Comparison of ENCODE assay signal across 8 mouse cellular contexts in the genomic region with DNA sequence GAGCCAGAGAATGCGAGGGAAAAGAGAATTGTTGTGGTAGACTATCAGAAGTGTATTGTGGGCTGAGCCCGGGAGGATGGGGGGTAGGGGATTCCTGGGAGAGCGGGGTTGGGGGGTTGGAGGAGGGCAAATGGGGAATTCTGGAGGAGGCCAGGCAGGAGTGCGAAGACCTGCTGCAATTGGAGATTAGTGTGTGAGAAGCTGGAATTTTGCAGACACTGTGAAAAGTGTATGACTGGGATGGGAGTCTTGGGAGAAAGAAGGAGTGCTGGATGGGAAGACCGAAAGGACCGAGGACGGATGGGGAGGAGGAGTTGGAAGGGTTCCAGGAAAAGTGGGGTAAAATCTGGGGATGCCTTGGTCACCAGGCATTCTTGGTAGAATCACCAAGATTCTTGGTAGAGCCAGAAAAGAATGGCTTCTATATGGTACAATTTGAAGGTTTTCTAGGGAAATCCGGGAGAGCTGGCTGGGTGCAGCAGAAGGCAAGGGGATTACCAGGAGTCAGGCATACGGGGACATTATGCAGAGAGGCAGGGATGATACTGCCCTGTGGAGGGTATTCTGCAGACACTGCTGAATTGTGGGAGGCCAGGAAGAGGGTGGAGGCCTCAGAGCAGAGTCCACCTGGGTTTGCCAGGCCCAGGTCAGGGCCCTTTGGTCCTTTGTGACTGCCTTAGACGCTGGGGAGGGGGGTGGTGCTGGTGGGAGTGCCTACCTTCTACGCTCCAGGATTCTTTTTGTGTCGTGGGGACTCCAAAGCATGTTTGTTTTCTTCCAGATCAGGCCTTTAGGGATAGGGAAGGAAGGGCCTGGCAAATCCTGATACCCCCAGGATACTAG. TPM values are rescaled to one million over a fixed set of nuclear protein-coding genes. Genes with fewer than 3 reads are reported as not detected.
DNase-seq lines count a peak whose midpoint lies in the region; ATAC-seq and TF ChIP-seq lines count a peak whose summit lies in the region.

No protein-coding gene starts in this region.

- H3K36me3 ChIP-seq in lung, postnatal 0 days (ENCODE audit: insufficient read depth, low read length): no peaks in the 10 kb centered on the region
- H3K36me3 ChIP-seq in heart, postnatal 0 days (replicated peaks; ENCODE audit: control insufficient read depth, insufficient read depth, low read length): no peaks in the 10 kb centered on the region
- H3K36me3 ChIP-seq in limb, embryonic 12.5 days: peaks cover 26% of the 10 kb centered on the region

- TF ChIP-seq EP300 in lung, postnatal 0 days (IDR thresholded peaks at IDR 0.05): no peak
- TF ChIP-seq EP300 in heart, postnatal 0 days (IDR thresholded peaks at IDR 0.05; ENCODE audit: low read depth): no peak

- H3K4me1 ChIP-seq in lung, postnatal 0 days (ENCODE audit: insufficient read depth, low read depth, low read length): no peaks in the 10 kb centered on the region
- no peaks in the 10 kb centered on the region for H3K4me1 ChIP-seq in lung, adult 2 months (ENCODE audit: control insufficient read depth, insufficient read depth, low read length)
- H3K4me1 ChIP-seq in heart, postnatal 0 days (ENCODE audit: control insufficient read depth, insufficient read depth): peaks cover 4% of the 10 kb centered on the region
- peaks cover 48% of the 10 kb centered on the region for H3K4me1 ChIP-seq in limb, embryonic 12.5 days (replicated peaks)

- H3K4me2 ChIP-seq in lung, postnatal 0 days (replicated peaks; ENCODE audit: low read depth, low read length): peak overlapping the region; percentile 72
- peak overlapping the region; percentile 83 for H3K4me2 ChIP-seq in heart, postnatal 0 days (ENCODE audit: low read depth, low read length)
- peak overlapping the region; percentile 79 for H3K4me2 ChIP-seq in limb, embryonic 12.5 days

- no peak overlapping the region for H3K4me3 ChIP-seq in lung, postnatal 0 days (ENCODE audit: low read depth, low read length)
- no peak overlapping the region for H3K4me3 ChIP-seq in lung, adult 2 months (replicated peaks; ENCODE audit: extremely low read depth, low read depth, low read length)
- H3K4me3 ChIP-seq in heart, postnatal 0 days (ENCODE audit: low read depth, low read length): peak overlapping the region; percentile 43
- H3K4me3 ChIP-seq in limb, embryonic 12.5 days (replicated peaks): peak overlapping the region; percentile 66

- TF ChIP-seq POLR2A in lung, adult 2 months (IDR thresholded peaks at IDR 0.05; ENCODE audit: borderline replicate concordance, extremely low read depth, low read depth, low read length): no peak

- TF ChIP-seq CTCF in lung, postnatal 0 days (IDR thresholded peaks at IDR 0.05): no peak
- no peak for TF ChIP-seq CTCF in lung, adult 2 months (IDR thresholded peaks at IDR 0.05; ENCODE audit: insufficient read depth, low read length)
- no peak for TF ChIP-seq CTCF in heart, postnatal 0 days (IDR thresholded peaks at IDR 0.05; ENCODE audit: low read depth)

- no peak for ATAC-seq in lung, postnatal 0 days
- no peak for ATAC-seq in heart, postnatal 0 days (ENCODE audit: insufficient read depth, low read depth)
- ATAC-seq in limb, embryonic 12.5 days (ENCODE audit: insufficient number of reproducible peaks, insufficient read depth, low FRiP score, low TSS enrichment, low read depth): no peak
- ATAC-seq in frontal cortex, adult (ENCODE audit: low TSS enrichment): no peak

- H3K9me3 ChIP-seq in lung, postnatal 0 days (ENCODE audit: low read length): no peaks in the 10 kb centered on the region
- no peaks in the 10 kb centered on the region for H3K9me3 ChIP-seq in heart, postnatal 0 days (replicated peaks; ENCODE audit: control insufficient read depth, low read length)
- no peaks in the 10 kb centered on the region for H3K9me3 ChIP-seq in limb, embryonic 12.5 days

- H3K9ac ChIP-seq in lung, postnatal 0 days (replicated peaks; ENCODE audit: low read depth): no peak overlapping the region
- H3K9ac ChIP-seq in heart, postnatal 0 days (replicated peaks; ENCODE audit: low read depth, low read length): 0 out of 2 replicates have a peak overlapping the region, but pooled peaks have one; percentile 18
- peak overlapping the region; percentile 65 for H3K9ac ChIP-seq in limb, embryonic 12.5 days (replicated peaks)

- no peaks in the 10 kb centered on the region for H3K27me3 ChIP-seq in lung, postnatal 0 days (replicated peaks; ENCODE audit: insufficient read depth, low read length)
- 0 out of 2 replicates have a peak, but pooled peaks cover 3% of the 10 kb centered on the region for H3K27me3 ChIP-seq in heart, postnatal 0 days (ENCODE audit: control insufficient read depth, insufficient read depth, low read length)
- H3K27me3 ChIP-seq in limb, embryonic 12.5 days: no peaks in the 10 kb centered on the region

- no peak overlapping the region for H3K27ac ChIP-seq in lung, postnatal 0 days (ENCODE audit: low read length)
- no peak overlapping the region for H3K27ac ChIP-seq in heart, postnatal 0 days (ENCODE audit: low read depth)
- no peak overlapping the region; the same call in 1 of the 2 replicates for H3K27ac ChIP-seq in limb, embryonic 12.5 days

- no peak for DNase-seq in lung, postnatal 0 days (ENCODE audit: low spot score)
- DNase-seq in lung, adult 2 months: no peak
- no peak for DNase-seq in heart, postnatal 0 days (ENCODE audit: low spot score)
- peak; percentile 47 for DNase-seq in retina, postnatal 1 day
- no peak for DNase-seq in gastrocnemius, postnatal 25 days
- no peak for DNase-seq in spleen, postnatal 14 days (ENCODE audit: low spot score in 2 of 2)

- WGBS in lung, postnatal 0 days: 13% methylated on average over 12 of the region's 12 CpGs
- WGBS in lung, adult 2 months: 36% methylated on average over 12 of the region's 12 CpGs
- 18% methylated on average over 12 of the region's 12 CpGs for WGBS in heart, postnatal 0 days
- under 1% methylated on average over 12 of the region's 12 CpGs for WGBS in limb, embryonic 12.5 days

RNA-seq across cellular contexts. Expression of a gene that starts 1.2 kb away (rescaled TPM):
- 1.1 and 1.3 TPM in 2 replicates for polyA plus RNA-seq in lung, postnatal 0 days (2015; fragmentation: Nextera tagmentation; extraction: Ambion mirVana)
- polyA plus RNA-seq in lung, adult 2 months (2012; rRNA removed): 11.1 and 11.8 TPM in 2 replicates
- total RNA-seq in heart, postnatal 0 days (2014; rRNA removed; ENCODE audit: low replicate concordance): 3.2 and 15.5 TPM in 2 replicates
- 0.75 and 0.78 TPM in 2 replicates for polyA plus RNA-seq in heart, postnatal 0 days (2015; fragmentation: Nextera tagmentation; extraction: Ambion mirVana)
- polyA plus RNA-seq in limb, embryonic 12.5 days (2016; fragmentation: Nextera tagmentation; extraction: Ambion mirVana): 69.7 and 70.5 TPM in 2 replicates
- under 1 TPM in 1 of 2 experiments, not detected in 1; 0.19 TPM for total RNA-seq in gastrocnemius, postnatal 25 days (2021)

RNA-seq across cellular contexts. Expression of a gene that starts 7.6 kb away (rescaled TPM):
- polyA plus RNA-seq in lung, postnatal 0 days (2015; fragmentation: Nextera tagmentation; extraction: Ambion mirVana): 4.7 and 5.3 TPM in 2 replicates
- polyA plus RNA-seq in lung, adult 2 months (2012; rRNA removed): 10.6 and 15.2 TPM in 2 replicates
- 1.9 and 5.8 TPM in 2 replicates for total RNA-seq in heart, postnatal 0 days (2014; rRNA removed; ENCODE audit: low replicate concordance)
- polyA plus RNA-seq in heart, postnatal 0 days (2015; fragmentation: Nextera tagmentation; extraction: Ambion mirVana): 1.6 and 2.0 TPM in 2 replicates
- 0.21 TPM in 1 of 2 replicates, not detected in the other for polyA plus RNA-seq in limb, embryonic 12.5 days (2016; fragmentation: Nextera tagmentation; extraction: Ambion mirVana)
- under 1 TPM; 0.20 to 0.35 TPM for total RNA-seq in gastrocnemius, postnatal 25 days (2021)

RNA-seq across cellular contexts. Expression of a gene that starts 17.1 kb away (rescaled TPM):
- 739 and 823 TPM in 2 replicates for polyA plus RNA-seq in lung, postnatal 0 days (2015; fragmentation: Nextera tagmentation; extraction: Ambion mirVana)
- 585 and 594 TPM in 2 replicates for polyA plus RNA-seq in lung, adult 2 months (2012; rRNA removed)
- 235 and 276 TPM in 2 replicates for total RNA-seq in heart, postnatal 0 days (2014; rRNA removed; ENCODE audit: low replicate concordance)
- polyA plus RNA-seq in heart, postnatal 0 days (2015; fragmentation: Nextera tagmentation; extraction: Ambion mirVana): 203 and 209 TPM in 2 replicates
- 66.4 and 74.9 TPM in 2 replicates for polyA plus RNA-seq in limb, embryonic 12.5 days (2016; fragmentation: Nextera tagmentation; extraction: Ambion mirVana)
- 10 to 100 TPM; 24.8 to 33.7 TPM for total RNA-seq in gastrocnemius, postnatal 25 days (2021)

RNA-seq across cellular contexts. Expression of a gene that starts 37.9 kb away (rescaled TPM):
- 12.2 and 13.1 TPM in 2 replicates for polyA plus RNA-seq in lung, postnatal 0 days (2015; fragmentation: Nextera tagmentation; extraction: Ambion mirVana)
- 7.1 and 7.3 TPM in 2 replicates for polyA plus RNA-seq in lung, adult 2 months (2012; rRNA removed)
- 3.6 and 6.6 TPM in 2 replicates for total RNA-seq in heart, postnatal 0 days (2014; rRNA removed; ENCODE audit: low replicate concordance)
- 2.3 and 2.6 TPM in 2 replicates for polyA plus RNA-seq in heart, postnatal 0 days (2015; fragmentation: Nextera tagmentation; extraction: Ambion mirVana)
- 1.1 and 1.2 TPM in 2 replicates for polyA plus RNA-seq in limb, embryonic 12.5 days (2016; fragmentation: Nextera tagmentation; extraction: Ambion mirVana)
- total RNA-seq in gastrocnemius, postnatal 25 days (2021): not detected

Comparison
In these comparisons a context has a peak if more than half of its experiments do, and no peak if none do; other contexts are left out.
1. H3K4me3 ChIP-seq: peak in heart, postnatal 0 days (single experiment) and limb, embryonic 12.5 days (single experiment); none in lung, postnatal 0 days (single experiment) and lung, adult 2 months (single experiment).
2. Peak in every context shown above with its lines, with median percentiles within 50 percentile points of each other: H3K4me2 ChIP-seq.